Mouse (Mus musculus) naive thymus-derived CD4-positive, alpha-beta T cell, adult 2 months (primary cell): ENCODE data around the gene Cux2.

Experiments
- DNase-seq: peaks from one replicate; pipeline ENCODE4 v3.0.0-alpha.2; 2011; ENCODE audit warnings: low read depth

Gene Cux2

GRCm38 (mm10) chr5:122050017-122050831 is at the start of gene Cux2:
Gene Cux2 (minus strand): TSS chr5:122050102.
- DNase-seq, result peak; percentile 54

GRCm38 (mm10) chr5:122094439-122094838 is 44.5 kb upstream of the Cux2 start:
- DNase-seq, result no peak

- no peak for DNase-seq
Observed at GRCm38 (mm10) chr5:122093734-122094133, 43.8 kb upstream of the Cux2 start.

- no peak for DNase-seq
Observed at GRCm38 (mm10) chr5:122092794-122093193, 42.9 kb upstream of the Cux2 start.

GRCm38 (mm10) chr5:122091070-122091469 is 41.2 kb upstream of the Cux2 start:
- peak; percentile 76 for DNase-seq

GRCm38 (mm10) chr5:122089664-122090063 is 39.8 kb upstream of the Cux2 start:
- DNase-seq, result no peak

GRCm38 (mm10) chr5:122088917-122089316 is 39.0 kb upstream of the Cux2 start:
- peak; percentile 85 for DNase-seq

- DNase-seq, result no peak
Observed at GRCm38 (mm10) chr5:122086121-122086520, 36.2 kb upstream of the Cux2 start.

- no peak for DNase-seq
Observed at GRCm38 (mm10) chr5:122085291-122085690, 35.4 kb upstream of the Cux2 start.

GRCm38 (mm10) chr5:122084470-122084869 is 34.6 kb upstream of the Cux2 start:
- DNase-seq, result no peak

- no peak for DNase-seq
Observed at GRCm38 (mm10) chr5:122083282-122083681, 33.4 kb upstream of the Cux2 start.

GRCm38 (mm10) chr5:122081471-122081870 is 31.6 kb upstream of the Cux2 start:
- no peak for DNase-seq

GRCm38 (mm10) chr5:122080930-122081329 is 31.0 kb upstream of the Cux2 start:
- DNase-seq, result no peak

GRCm38 (mm10) chr5:122079796-122080195 is 29.9 kb upstream of the Cux2 start:
- peak; percentile 32 for DNase-seq

GRCm38 (mm10) chr5:122077244-122077643 is 27.3 kb upstream of the Cux2 start:
- no peak for DNase-seq

- DNase-seq, result no peak
Observed at GRCm38 (mm10) chr5:122075736-122076135, 25.8 kb upstream of the Cux2 start.

- DNase-seq, result no peak
Observed at GRCm38 (mm10) chr5:122071997-122072396, 22.1 kb upstream of the Cux2 start.

GRCm38 (mm10) chr5:122070963-122071800 is 21.3 kb upstream of the Cux2 start:
- no peak for DNase-seq

- no peak for DNase-seq
Observed at GRCm38 (mm10) chr5:122068563-122068962, 18.7 kb upstream of the Cux2 start.

- DNase-seq, result no peak
Observed at GRCm38 (mm10) chr5:122063204-122063933, 13.5 kb upstream of the Cux2 start.

- DNase-seq, result no peak
Observed at GRCm38 (mm10) chr5:122062479-122062878, 12.6 kb upstream of the Cux2 start.

GRCm38 (mm10) chr5:122060767-122061333 is 10.9 kb upstream of the Cux2 start:
- DNase-seq, result no peak
